9 mouse cellular contexts compared by ENCODE assay signal in the genomic region with DNA sequence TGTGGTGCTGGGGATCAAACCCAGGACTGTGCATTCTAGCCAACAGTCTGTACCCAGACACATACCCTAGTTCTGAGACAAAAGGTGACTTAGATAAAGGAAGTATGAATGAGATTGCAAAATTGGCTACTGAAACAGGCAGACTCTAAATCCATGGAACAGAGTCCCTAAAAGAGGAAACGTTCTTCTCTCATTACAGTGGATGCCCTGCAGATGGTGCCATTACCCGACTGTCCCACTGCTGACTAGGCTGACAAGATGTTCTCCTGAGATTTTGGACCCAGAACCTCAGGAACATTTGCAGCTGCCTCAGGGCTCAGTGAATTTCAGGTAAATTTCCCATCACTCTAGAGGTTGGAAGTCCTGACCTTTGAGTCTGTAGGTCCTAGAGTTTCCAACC. TPM values are rescaled to one million over a fixed set of nuclear protein-coding genes. Genes with fewer than 3 reads are reported as not detected.
DNase-seq lines count a peak whose midpoint lies in the region; ATAC-seq and TF ChIP-seq lines count a peak whose summit lies in the region.
"Had no signal": no experiment of that assay in that cellular context is flagged by ENCODE, and none has a peak within 500 bp of the region (broad histone marks: within the 10 kb centered on the region; RNA-seq: fewer than 3 reads in every experiment).

No protein-coding gene starts in this region.

- CTCF ChIA-PET in Patski (lab: Charles Lee): no interaction called here

- TF ChIP-seq EP300 in heart, postnatal 0 days (IDR thresholded peaks at IDR 0.05; ENCODE audit: low read depth): no peak

- TF ChIP-seq CTCF in heart, postnatal 0 days (IDR thresholded peaks at IDR 0.05; ENCODE audit: low read depth): peak; percentile 78
- TF ChIP-seq CTCF in layer of hippocampus, adult 2 months (conservative IDR thresholded peaks at IDR 0.05): peak; percentile 72
- peak; percentile 35 for TF ChIP-seq CTCF in Patski (IDR thresholded peaks at IDR 0.05)

- no peaks in the 10 kb centered on the region for H3K9me3 ChIP-seq in heart, postnatal 0 days (replicated peaks; ENCODE audit: control insufficient read depth, low read length)
- no peaks in the 10 kb centered on the region for H3K9me3 ChIP-seq in heart, embryonic 10.5 days

- POLR2A ChIA-PET in Patski (lab: Charles Lee): no interaction called here

- DNase-seq in heart, postnatal 0 days (ENCODE audit: low spot score): peak; percentile 63
- DNase-seq in heart, embryonic 10.5 days (ENCODE audit: low spot score): no peak
- DNase-seq in layer of hippocampus, adult 2 months (ENCODE audit: low spot score in 2 of 2): no peak
- DNase-seq in layer of hippocampus, postnatal 25 days (ENCODE audit: extremely low spot score in 1 of 2, low spot score in 1 of 2): no peak
- no peak for DNase-seq in Patski (ENCODE audit: low read depth, low spot score)
- DNase-seq in lung, postnatal 36 days: peak; percentile 30
- no peak for DNase-seq in right cerebral cortex, postnatal 4 days
- DNase-seq in frontal cortex, postnatal 10 days (ENCODE audit: low spot score in 2 of 2): no peak
- DNase-seq: gastrocnemius, postnatal 10 days had no signal

- in situ Hi-C loops in Patski (cut with MboI; ENCODE audit: low pct_unique_long_range_greater_than_20kb): no loop called here

- WGBS in heart, postnatal 0 days: 14% methylated on average over 2 of the region's 2 CpGs
- WGBS in heart, embryonic 10.5 days: 31% methylated on average over 2 of the region's 2 CpGs

- H3K36me3 ChIP-seq in heart, postnatal 0 days (replicated peaks; ENCODE audit: control insufficient read depth, insufficient read depth, low read length): peaks cover 22% of the 10 kb centered on the region
- peaks cover 22% of the 10 kb centered on the region for H3K36me3 ChIP-seq in heart, embryonic 10.5 days

- no peak overlapping the region for H3K27ac ChIP-seq in heart, postnatal 0 days (ENCODE audit: low read depth)
- no peak overlapping the region for H3K27ac ChIP-seq in heart, embryonic 10.5 days
- no peak overlapping the region for H3K27ac ChIP-seq in layer of hippocampus, adult 2 months

- H3K4me2 ChIP-seq in heart, postnatal 0 days (ENCODE audit: low read depth, low read length): no peak overlapping the region

- ATAC-seq in heart, postnatal 0 days (ENCODE audit: insufficient read depth, low read depth): peak; percentile 68; the same call in 1 of the 2 replicates
- ATAC-seq in Patski: no peak

- H3K4me1 ChIP-seq in heart, postnatal 0 days (ENCODE audit: control insufficient read depth, insufficient read depth): no peaks in the 10 kb centered on the region
- H3K4me1 ChIP-seq in heart, embryonic 10.5 days: no peaks in the 10 kb centered on the region

- H3K4me3 ChIP-seq in heart, postnatal 0 days (ENCODE audit: low read depth, low read length): no peak overlapping the region
- H3K4me3 ChIP-seq in heart, embryonic 10.5 days: no peak overlapping the region
- H3K4me3 ChIP-seq in layer of hippocampus, adult 2 months: no peak overlapping the region

- H3K27me3 ChIP-seq in heart, postnatal 0 days (ENCODE audit: control insufficient read depth, insufficient read depth, low read length): no peaks in the 10 kb centered on the region
- no peaks in the 10 kb centered on the region for H3K27me3 ChIP-seq in heart, embryonic 10.5 days (ENCODE audit: insufficient read depth, poor library complexity, severe bottlenecking)
- no peaks in the 10 kb centered on the region for H3K27me3 ChIP-seq in Patski

- H3K9ac ChIP-seq in heart, postnatal 0 days (replicated peaks; ENCODE audit: low read depth, low read length): no peak overlapping the region

RNA-seq across cellular contexts. Expression of a gene that starts 13.3 kb away (rescaled TPM):
- total RNA-seq in heart, postnatal 0 days (2014; rRNA removed; ENCODE audit: low replicate concordance): 51.3 and 79.7 TPM in 2 replicates
- 37.5 and 38.1 TPM in 2 replicates for polyA plus RNA-seq in heart, postnatal 0 days (2015; fragmentation: Nextera tagmentation; extraction: Ambion mirVana)
- 93.6 and 114 TPM in 2 replicates for polyA plus RNA-seq in heart, embryonic 10.5 days (2016; fragmentation: Nextera tagmentation; extraction: Ambion mirVana)
- total RNA-seq in layer of hippocampus, adult 2 months (2021): 10 to 100 TPM; 29.9 to 32.5 TPM
- total RNA-seq in layer of hippocampus, postnatal 25 days (2021): 10 to 100 TPM; 26.2 to 30.5 TPM
- 37.6 TPM for polyA plus RNA-seq in Patski (2021)

RNA-seq across cellular contexts. Expression of a gene that starts 32.6 kb away (rescaled TPM):
- total RNA-seq in heart, postnatal 0 days (2014; rRNA removed; ENCODE audit: low replicate concordance): 54.7 and 65.5 TPM in 2 replicates
- 22.6 and 25.5 TPM in 2 replicates for polyA plus RNA-seq in heart, postnatal 0 days (2015; fragmentation: Nextera tagmentation; extraction: Ambion mirVana)
- 60.3 and 81.0 TPM in 2 replicates for polyA plus RNA-seq in heart, embryonic 10.5 days (2016; fragmentation: Nextera tagmentation; extraction: Ambion mirVana)
- total RNA-seq in layer of hippocampus, adult 2 months (2021): 10 to 100 TPM; 49.6 to 50.7 TPM
- 10 to 100 TPM; 50.9 to 61.2 TPM for total RNA-seq in layer of hippocampus, postnatal 25 days (2021)
- polyA plus RNA-seq in Patski (2021): 30.9 TPM

RNA-seq across cellular contexts. Expression of a gene that starts 32.7 kb away (rescaled TPM):
- 54.3 and 60.1 TPM in 2 replicates for total RNA-seq in heart, postnatal 0 days (2014; rRNA removed; ENCODE audit: low replicate concordance)
- 27.8 and 29.2 TPM in 2 replicates for polyA plus RNA-seq in heart, postnatal 0 days (2015; fragmentation: Nextera tagmentation; extraction: Ambion mirVana)
- 21.5 and 29.1 TPM in 2 replicates for polyA plus RNA-seq in heart, embryonic 10.5 days (2016; fragmentation: Nextera tagmentation; extraction: Ambion mirVana)
- 10 to 100 TPM in 1 of 2 experiments, 1 to 10 TPM in 1; 9.7 to 10.0 TPM for total RNA-seq in layer of hippocampus, adult 2 months (2021)
- 1 to 10 TPM; 8.6 to 9.5 TPM for total RNA-seq in layer of hippocampus, postnatal 25 days (2021)
- 9.3 TPM for polyA plus RNA-seq in Patski (2021)

RNA-seq across cellular contexts. Expression of a gene that starts 52.8 kb away (rescaled TPM):
- total RNA-seq in heart, postnatal 0 days (2014; rRNA removed; ENCODE audit: low replicate concordance): 19.3 and 20.4 TPM in 2 replicates
- polyA plus RNA-seq in heart, postnatal 0 days (2015; fragmentation: Nextera tagmentation; extraction: Ambion mirVana): 10.5 and 12.4 TPM in 2 replicates
- 20.0 and 22.4 TPM in 2 replicates for polyA plus RNA-seq in heart, embryonic 10.5 days (2016; fragmentation: Nextera tagmentation; extraction: Ambion mirVana)
- total RNA-seq in layer of hippocampus, adult 2 months (2021): 10 to 100 TPM; 41.6 to 44.3 TPM
- 10 to 100 TPM; 37.5 to 41.0 TPM for total RNA-seq in layer of hippocampus, postnatal 25 days (2021)
- polyA plus RNA-seq in Patski (2021): 48.9 TPM

Comparison
In these comparisons a context has a peak if more than half of its experiments do, and no peak if none do; other contexts are left out.
1. DNase-seq: peak in heart, postnatal 0 days (single experiment) and lung, postnatal 36 days (single experiment); none in heart, embryonic 10.5 days (single experiment), layer of hippocampus, adult 2 months (0 of 2), layer of hippocampus, postnatal 25 days (0 of 2), Patski (single experiment), right cerebral cortex, postnatal 4 days (single experiment) and frontal cortex, postnatal 10 days (0 of 2).
2. Peak in every context shown above with its lines, with median percentiles within 50 percentile points of each other: CTCF ChIP-seq.